Mouse (Mus musculus): Measurements from ENCODE around the gene Dad1. TPM values are rescaled to one million over a fixed set of nuclear protein-coding genes. Genes with fewer than 3 reads are reported as not detected.

The Dad1 gene
- polyA plus RNA-seq, 1 experiment from 2014 or later, result 398 TPM

DNA sequence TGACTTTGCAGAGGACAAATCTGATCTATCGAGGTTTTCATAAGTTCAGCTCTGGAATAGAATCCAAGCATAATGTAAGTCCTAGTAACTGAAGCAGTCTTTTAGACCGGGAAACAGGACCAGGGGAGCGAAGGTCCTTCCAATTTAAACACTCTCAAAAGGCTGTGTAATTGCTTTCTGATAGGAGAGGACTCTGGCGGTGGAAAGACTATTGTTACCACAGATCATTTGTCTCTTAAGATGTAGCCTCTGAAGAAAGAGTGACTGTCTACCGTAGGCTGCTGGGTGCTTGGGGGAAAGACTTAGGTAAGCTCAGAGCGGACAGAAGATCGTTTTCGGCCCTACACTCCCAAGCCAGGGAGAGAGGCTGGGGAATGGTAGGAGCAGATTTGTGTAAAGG lies 53.5 kb downstream of the Dad1 start:
- Histone ChIP-seq H3K4me3 (no peak overlapping the region), H3K36me3 (no peaks in the 10 kb centered on the region), H3K27me3 (no peaks in the 10 kb centered on the region), H3K27ac (no peak overlapping the region), H3K4me2 (no peak overlapping the region), H3K9me3 (no peaks in the 10 kb centered on the region), H3K9ac (no peak overlapping the region), H3K4me1 (no peaks in the 10 kb centered on the region; the same call in 1 of the 2 replicates)
- no peak for ATAC-seq (ENCODE audit: borderline replicate concordance, extremely low read depth, low FRiP score, low TSS enrichment)
- WGBS, result 52% methylated on average over 8 of the region's 8 CpGs

DNA sequence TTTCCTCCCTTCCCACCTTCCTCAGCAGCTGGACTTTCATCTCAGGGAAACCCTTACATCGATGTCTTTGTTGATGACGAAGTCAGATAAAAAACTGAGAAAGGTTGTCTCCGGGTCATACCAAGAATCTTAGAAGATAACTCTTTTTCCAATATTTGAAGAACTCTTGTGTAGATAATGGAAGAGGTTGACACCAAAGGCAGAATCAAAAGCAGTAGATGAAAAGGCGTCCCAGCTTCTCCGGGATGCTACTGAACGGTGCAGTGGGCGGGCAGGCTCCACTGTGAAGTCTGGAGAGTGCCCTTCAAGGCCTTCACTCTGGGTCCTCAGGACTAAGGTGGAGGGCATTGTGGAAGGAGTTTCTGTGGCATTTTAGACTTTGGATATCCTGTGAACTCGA lies 54.2 kb downstream of the Dad1 start:
- Histone ChIP-seq H3K4me3 (no peak overlapping the region), H3K4me1 (peaks cover 3% of the 10 kb centered on the region; the same call in 1 of the 2 replicates), H3K4me2 (no peak overlapping the region), H3K27me3 (no peaks in the 10 kb centered on the region), H3K9me3 (no peaks in the 10 kb centered on the region), H3K9ac (no peak overlapping the region), H3K36me3 (no peaks in the 10 kb centered on the region), H3K27ac (no peak overlapping the region)
- 65% methylated on average over 8 of the region's 8 CpGs for WGBS
- no peak for ATAC-seq (ENCODE audit: borderline replicate concordance, extremely low read depth, low FRiP score, low TSS enrichment)

DNA sequence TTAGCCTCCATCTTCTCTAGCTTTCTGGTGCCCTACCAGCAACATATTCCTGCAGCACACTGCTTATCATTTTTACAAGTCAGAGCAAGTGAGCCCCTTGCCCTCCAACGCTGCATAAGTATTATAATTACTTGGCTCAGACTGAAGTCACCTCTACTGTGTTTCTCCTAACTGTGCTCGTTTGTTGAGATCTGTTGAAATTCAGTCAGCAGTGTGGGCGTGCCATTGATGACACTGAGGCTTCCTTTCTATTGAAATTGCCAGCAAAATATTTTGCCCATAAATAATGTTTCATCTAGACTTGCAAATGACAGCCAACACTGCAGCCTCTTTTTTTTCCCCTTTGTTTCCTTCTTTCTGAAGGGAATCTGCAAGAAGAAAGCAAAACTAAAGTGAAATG lies 56.2 kb downstream of the Dad1 start:
- Histone ChIP-seq H3K4me3 (no peak overlapping the region), H3K4me1 (peaks cover 14% of the 10 kb centered on the region), H3K9me3 (no peaks in the 10 kb centered on the region), H3K36me3 (no peaks in the 10 kb centered on the region), H3K9ac (no peak overlapping the region), H3K27ac (no peak overlapping the region), H3K4me2 (no peak overlapping the region), H3K27me3 (no peaks in the 10 kb centered on the region)
- WGBS, result 45% methylated on average over 3 of the region's 3 CpGs
- no peak for ATAC-seq (ENCODE audit: borderline replicate concordance, extremely low read depth, low FRiP score, low TSS enrichment)

DNA sequence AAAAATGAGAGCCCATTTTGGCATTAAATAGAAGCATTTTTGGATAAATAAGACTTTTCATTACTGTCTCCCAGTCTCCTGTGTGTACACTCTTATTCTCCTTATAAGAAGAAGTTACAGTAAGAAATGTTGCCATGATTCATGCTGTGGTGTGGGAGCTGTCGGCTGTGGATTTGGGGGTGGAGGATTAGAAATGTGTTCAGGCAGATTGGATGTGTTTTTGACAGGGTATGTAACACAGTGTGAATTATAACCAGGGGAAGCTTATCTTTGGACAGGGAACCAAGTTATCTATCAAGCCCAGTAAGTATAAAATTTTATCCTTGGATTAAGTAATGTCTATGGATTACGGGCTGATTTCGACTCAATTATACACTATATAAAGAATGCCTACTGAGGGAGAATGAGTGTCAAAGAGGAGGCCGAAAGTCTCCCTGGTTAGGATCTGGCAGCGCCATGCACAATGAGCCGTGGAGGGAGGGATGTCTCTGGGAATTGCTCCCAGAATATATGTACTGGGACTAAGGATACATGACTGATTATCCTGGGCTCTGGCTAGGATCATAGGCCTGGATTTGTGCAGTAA lies 58.0 kb downstream of the Dad1 start:
- no peak for ATAC-seq (ENCODE audit: borderline replicate concordance, extremely low read depth, low FRiP score, low TSS enrichment)
- Histone ChIP-seq H3K27me3 (no peaks in the 10 kb centered on the region), H3K4me3 (no peak overlapping the region), H3K9me3 (no peaks in the 10 kb centered on the region), H3K4me1 (peaks cover 21% of the 10 kb centered on the region), H3K9ac (no peak overlapping the region), H3K27ac (no peak overlapping the region), H3K4me2 (no peak overlapping the region), H3K36me3 (no peaks in the 10 kb centered on the region)
- WGBS, result 74% methylated on average over 6 of the region's 6 CpGs

DNA sequence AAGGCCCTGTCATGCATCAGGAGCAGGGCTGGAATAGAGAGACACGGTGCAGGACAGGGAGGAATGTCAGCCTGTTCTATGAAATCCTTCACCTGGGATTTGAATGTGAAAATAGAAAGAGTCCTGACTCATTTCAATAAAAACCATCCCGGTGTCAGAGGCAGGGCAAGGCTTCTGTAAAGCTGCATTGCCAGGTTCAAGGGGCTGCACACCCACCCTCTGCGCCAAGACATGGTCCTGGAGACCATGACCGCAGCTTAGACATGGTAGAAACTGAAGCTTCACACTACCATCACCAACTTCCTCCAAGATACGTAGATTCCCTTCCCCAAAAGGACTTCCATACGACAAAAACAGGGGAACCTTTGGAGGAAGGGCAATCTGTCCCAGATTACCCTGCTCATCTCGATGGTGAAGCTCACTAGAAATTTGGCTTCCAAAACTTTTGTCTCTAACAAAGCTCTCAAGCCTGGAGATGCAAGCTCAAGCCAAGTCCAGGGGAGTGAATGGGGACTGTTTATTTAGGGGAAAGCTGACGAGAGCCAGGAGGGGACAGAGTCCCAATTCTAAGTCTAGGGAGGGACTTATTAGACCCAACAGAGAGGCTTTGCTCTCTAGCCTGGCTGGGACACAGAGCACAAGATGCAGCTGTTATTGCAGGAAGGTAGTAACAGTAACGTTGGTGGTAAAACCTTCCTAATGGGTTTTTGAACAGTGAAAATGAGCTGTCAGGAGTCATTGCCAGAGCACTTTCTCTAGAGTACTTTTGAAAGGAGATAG lies 60.4 kb downstream of the Dad1 start:
- 72% methylated on average over 9 of the region's 9 CpGs for WGBS
- ATAC-seq (ENCODE audit: borderline replicate concordance, extremely low read depth, low FRiP score, low TSS enrichment), result no peak
- no peak overlapping the region for H3K27ac ChIP-seq
- no peak overlapping the region for H3K4me3 ChIP-seq
- no peak overlapping the region for H3K4me2 ChIP-seq
- no peak overlapping the region for H3K9ac ChIP-seq
- no peaks in the 10 kb centered on the region for H3K9me3 ChIP-seq
- peaks cover 27% of the 10 kb centered on the region for H3K4me1 ChIP-seq
- no peaks in the 10 kb centered on the region for H3K36me3 ChIP-seq
- no peaks in the 10 kb centered on the region for H3K27me3 ChIP-seq

DNA sequence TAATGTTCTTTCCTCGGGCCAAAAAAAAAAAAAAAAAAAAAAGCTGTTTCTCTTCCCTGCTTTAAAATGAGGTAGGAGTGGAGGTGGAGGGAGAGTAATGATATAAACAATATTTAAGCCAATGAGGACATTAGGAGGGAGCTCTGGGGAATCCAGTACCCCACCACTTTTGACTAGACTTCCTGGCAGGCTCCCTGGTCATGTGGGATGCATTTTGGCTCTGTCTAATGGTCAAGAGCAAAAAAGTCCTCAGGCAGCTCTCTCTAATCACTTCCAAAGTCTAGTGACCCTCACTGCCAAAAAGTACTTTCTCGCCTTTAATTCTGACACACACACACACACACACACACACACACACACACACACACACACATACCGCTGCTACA lies 61.4 kb downstream of the Dad1 start:
- Histone ChIP-seq H3K4me3 (no peak overlapping the region), H3K27me3 (no peaks in the 10 kb centered on the region), H3K9ac (no peak overlapping the region), H3K4me2 (no peak overlapping the region), H3K27ac (peak overlapping the region; percentile 46; the same call in 1 of the 2 replicates), H3K9me3 (no peaks in the 10 kb centered on the region), H3K4me1 (peaks cover 27% of the 10 kb centered on the region), H3K36me3 (no peaks in the 10 kb centered on the region)
- ATAC-seq (ENCODE audit: borderline replicate concordance, extremely low read depth, low FRiP score, low TSS enrichment), result peak; percentile 83
- WGBS, result 46% methylated on average over 3 of the region's 3 CpGs

DNA sequence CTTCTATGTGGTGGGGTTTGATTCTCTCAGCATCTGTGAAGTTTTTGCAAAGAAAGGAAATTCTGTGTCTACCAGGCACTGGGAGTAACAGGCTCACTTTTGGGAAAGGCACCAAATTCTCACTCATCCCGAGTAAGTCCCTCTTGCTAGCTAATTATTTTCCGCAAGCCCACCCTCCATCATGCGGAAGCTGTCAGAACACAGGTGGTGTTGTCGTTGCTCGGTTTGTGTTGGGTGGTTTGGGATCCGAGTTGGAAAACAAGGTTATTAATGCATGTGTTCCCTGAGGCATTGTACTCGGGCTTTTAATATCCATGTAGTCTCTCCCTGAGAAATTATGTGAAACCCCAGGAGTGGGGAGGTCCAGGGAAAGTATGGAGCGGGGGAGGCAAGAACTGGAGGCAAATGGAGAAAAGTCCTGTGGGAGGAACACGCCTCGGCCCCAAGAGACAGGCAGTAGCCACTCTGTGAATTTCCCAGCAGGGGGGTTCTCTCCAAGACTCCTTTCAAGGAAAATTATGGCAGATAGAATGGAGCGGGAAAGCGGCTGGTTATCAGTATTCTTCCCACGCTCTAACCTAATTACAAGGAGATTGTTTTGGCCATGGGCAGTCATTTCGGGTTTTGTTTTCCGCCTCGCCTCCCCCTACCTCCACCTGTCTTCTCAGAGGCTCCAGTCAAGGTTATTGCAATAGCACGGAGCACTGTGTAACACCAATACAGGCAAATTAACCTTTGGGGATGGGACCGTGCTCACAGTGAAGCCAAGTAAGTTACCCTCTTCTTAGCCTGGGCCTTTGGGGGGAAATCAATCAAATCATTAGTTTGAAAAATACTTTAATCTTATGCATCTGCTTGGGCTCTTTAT lies 62.1 kb downstream of the Dad1 start:
- H3K36me3 ChIP-seq, result no peaks in the 10 kb centered on the region
- peak overlapping the region; percentile 46 for H3K27ac ChIP-seq
- H3K4me2 ChIP-seq, result no peak overlapping the region
- ATAC-seq (ENCODE audit: borderline replicate concordance, extremely low read depth, low FRiP score, low TSS enrichment), result no peak
- WGBS, result 67% methylated on average over 18 of the region's 18 CpGs
- no peaks in the 10 kb centered on the region for H3K9me3 ChIP-seq
- H3K4me1 ChIP-seq, result peaks cover 27% of the 10 kb centered on the region
- no peak overlapping the region for H3K9ac ChIP-seq
- no peak overlapping the region for H3K4me3 ChIP-seq
- H3K27me3 ChIP-seq, result no peaks in the 10 kb centered on the region

DNA sequence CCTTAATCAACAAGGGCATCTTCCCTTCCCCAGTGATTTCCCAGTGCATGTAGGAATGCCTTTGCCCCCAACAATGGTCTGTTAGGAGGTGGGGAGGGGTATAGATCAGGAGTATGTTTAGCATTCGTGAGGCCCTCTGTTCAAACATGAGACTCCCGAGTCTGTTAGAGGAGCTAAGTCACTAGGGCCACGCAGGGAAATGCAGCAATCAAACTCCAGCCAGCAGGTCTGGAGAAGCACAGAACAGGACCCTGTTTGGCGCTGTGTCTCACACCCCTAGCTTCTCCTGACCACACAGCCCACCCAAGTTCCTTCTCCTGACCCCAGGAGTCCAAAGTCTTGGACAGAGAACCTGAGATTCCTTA lies 62.9 kb downstream of the Dad1 start:
- Histone ChIP-seq H3K4me2 (no peak overlapping the region), H3K4me1 (peaks cover 27% of the 10 kb centered on the region), H3K4me3 (no peak overlapping the region), H3K27me3 (no peaks in the 10 kb centered on the region), H3K9me3 (no peaks in the 10 kb centered on the region), H3K9ac (no peak overlapping the region), H3K27ac (peak overlapping the region; percentile 29; the same call in 1 of the 2 replicates), H3K36me3 (no peaks in the 10 kb centered on the region)
- WGBS, result 42% methylated on average over 4 of the region's 4 CpGs
- ATAC-seq (ENCODE audit: borderline replicate concordance, extremely low read depth, low FRiP score, low TSS enrichment), result no peak

DNA sequence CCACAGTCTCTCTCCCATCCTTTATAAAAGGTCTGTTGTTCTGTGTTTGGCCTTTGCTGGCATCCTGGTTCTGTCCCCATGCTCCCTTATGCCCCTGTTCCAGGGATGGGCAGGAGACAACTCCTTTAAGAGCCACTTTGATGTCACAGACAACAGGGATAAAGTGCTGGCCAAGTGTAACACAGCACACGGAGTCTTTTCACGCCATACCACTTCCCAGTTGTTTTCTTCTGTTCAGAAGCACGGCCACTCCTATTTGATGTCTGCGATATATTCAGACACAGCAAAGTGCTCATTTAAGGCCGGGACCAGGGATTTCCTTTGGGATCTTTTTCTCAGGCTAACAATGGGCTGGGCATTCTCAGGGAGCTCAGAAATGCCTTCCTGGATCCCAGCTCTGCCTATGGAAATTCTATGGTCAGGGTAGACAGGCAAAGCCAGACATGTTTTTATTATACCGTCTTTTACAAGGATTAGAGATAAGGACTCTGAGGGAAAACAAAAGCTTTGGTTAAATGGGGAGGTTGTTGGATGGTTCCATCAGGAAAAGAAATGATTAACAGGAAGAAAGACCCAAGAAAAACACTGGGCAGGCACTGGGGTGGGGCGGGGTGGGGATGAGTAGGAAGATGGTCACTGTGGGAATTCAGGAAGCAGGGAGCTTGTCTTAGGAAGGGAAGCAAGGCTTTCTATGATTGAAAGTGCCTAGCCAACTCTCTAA lies 63.4 kb downstream of the Dad1 start:
- Histone ChIP-seq H3K9me3 (no peaks in the 10 kb centered on the region), H3K36me3 (no peaks in the 10 kb centered on the region), H3K27ac (peak overlapping the region; percentile 29; the same call in 1 of the 2 replicates), H3K4me1 (peaks cover 27% of the 10 kb centered on the region), H3K4me2 (no peak overlapping the region), H3K27me3 (no peaks in the 10 kb centered on the region), H3K9ac (no peak overlapping the region), H3K4me3 (no peak overlapping the region)
- 48% methylated on average over 7 of the region's 7 CpGs for WGBS
- ATAC-seq (ENCODE audit: borderline replicate concordance, extremely low read depth, low FRiP score, low TSS enrichment), result no peak

DNA sequence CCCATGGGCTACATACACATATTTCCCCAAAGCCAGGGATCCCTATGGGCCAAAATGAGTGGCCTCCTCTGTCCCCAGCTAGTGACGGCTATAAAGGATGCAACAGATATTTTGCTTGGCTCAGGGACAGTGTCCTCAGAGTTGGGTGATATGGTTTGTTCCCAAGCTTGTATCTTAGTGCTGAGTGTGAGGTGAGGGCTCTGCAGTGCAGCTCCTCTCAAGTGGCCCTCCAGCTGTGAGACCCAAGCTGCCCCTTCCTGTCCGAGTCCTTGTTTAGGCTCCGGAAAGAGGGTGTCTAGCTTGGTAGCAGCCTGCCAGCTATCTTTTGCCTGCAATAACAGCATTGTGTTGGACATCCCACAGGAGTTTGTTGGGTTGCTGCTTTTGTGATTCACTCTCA lies 64.6 kb downstream of the Dad1 start:
- Histone ChIP-seq H3K9me3 (no peaks in the 10 kb centered on the region), H3K36me3 (no peaks in the 10 kb centered on the region), H3K27ac (no peak overlapping the region), H3K4me3 (no peak overlapping the region), H3K4me1 (peaks cover 36% of the 10 kb centered on the region), H3K27me3 (no peaks in the 10 kb centered on the region), H3K9ac (no peak overlapping the region), H3K4me2 (no peak overlapping the region)
- 46% methylated on average over 3 of the region's 3 CpGs for WGBS
- no peak for ATAC-seq (ENCODE audit: borderline replicate concordance, extremely low read depth, low FRiP score, low TSS enrichment)

DNA sequence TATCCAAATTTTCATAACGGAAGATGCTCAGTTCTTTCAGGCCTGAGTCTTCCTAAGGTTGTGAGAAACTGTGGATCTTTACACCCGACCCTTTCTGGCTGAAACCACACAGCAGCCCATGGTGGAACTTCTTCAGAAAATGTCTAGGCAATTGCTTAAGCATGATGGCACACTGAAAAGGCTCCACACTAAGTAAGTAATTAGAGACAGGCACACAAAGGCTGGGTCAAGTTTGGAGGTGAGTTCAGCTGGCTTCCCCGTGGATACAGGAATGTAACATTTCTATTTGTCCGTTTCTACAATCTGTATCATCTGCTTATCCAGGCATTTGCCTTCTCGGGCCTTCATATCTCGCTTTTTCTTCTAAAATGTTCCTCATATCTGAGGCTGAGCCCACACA lies 66.7 kb downstream of the Dad1 start:
- Histone ChIP-seq H3K27me3 (no peaks in the 10 kb centered on the region), H3K4me1 (peaks cover 37% of the 10 kb centered on the region), H3K9me3 (no peaks in the 10 kb centered on the region), H3K9ac (no peak overlapping the region), H3K27ac (no peak overlapping the region), H3K4me3 (no peak overlapping the region), H3K36me3 (no peaks in the 10 kb centered on the region), H3K4me2 (no peak overlapping the region)
- WGBS, result 67% methylated on average over 6 of the region's 6 CpGs
- ATAC-seq (ENCODE audit: borderline replicate concordance, extremely low read depth, low FRiP score, low TSS enrichment), result no peak
